Mouse (Mus musculus) bone marrow, adult 2 months (tissue): ENCODE measurements around the gene Lbhd2.

Experiments used
- CTCF ChIP-seq: fragments of 200-500 bp; IDR thresholded peaks from 2 replicates; pipeline ENCODE4 v1.5.1; 2011; ENCODE audit warnings: low read length, control low read depth; ENCODE audit not compliant: control insufficient read depth, insufficient read depth
- POLR2A ChIP-seq: fragments of 200-500 bp; IDR thresholded peaks from 2 replicates; pipeline ENCODE4 v1.6.1; 2011; ENCODE audit warnings: low read depth, mild to moderate bottlenecking, control low read depth, low read length, borderline replicate concordance; ENCODE audit not compliant: control insufficient read depth

DNA sequence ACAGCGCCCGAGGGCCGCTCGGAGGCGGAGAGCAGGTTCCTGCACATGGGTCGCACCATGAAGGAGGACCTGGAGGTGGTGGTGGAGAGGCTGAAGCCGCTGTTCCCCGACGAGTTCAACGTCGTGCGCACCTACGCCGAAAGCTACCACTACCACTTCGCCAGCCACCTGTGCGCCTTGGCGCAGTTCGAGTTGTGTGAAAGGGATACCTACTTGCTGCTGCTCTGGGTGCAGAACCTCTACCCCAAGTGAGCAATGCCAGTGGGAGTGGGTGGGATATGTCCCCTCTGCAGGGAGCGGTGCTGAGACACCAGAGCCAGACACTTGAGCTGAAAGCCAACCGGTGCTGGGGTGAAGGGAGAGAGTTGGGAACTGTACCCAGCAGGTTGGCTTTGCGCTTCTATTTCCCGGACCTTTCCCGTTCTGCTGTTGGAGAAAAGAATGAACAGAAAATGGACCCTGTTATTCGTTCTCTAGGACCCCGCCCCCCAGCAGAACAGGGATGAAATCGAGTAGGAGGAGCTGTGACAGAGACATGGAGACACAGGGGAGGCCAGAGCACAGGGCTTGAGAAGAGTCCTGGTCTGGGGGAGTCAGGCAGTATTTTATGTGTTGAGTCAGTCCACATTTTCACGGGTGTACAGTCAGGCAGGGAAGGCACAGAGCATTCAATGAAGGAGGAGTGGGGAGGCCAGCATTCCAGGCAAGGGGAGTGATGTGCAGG, 39.4 kb downstream of the Lbhd2 start:
- TF ChIP-seq CTCF (no peak), POLR2A (no peak)
